8 mouse cellular contexts compared by ENCODE assay signal in the genomic region with DNA sequence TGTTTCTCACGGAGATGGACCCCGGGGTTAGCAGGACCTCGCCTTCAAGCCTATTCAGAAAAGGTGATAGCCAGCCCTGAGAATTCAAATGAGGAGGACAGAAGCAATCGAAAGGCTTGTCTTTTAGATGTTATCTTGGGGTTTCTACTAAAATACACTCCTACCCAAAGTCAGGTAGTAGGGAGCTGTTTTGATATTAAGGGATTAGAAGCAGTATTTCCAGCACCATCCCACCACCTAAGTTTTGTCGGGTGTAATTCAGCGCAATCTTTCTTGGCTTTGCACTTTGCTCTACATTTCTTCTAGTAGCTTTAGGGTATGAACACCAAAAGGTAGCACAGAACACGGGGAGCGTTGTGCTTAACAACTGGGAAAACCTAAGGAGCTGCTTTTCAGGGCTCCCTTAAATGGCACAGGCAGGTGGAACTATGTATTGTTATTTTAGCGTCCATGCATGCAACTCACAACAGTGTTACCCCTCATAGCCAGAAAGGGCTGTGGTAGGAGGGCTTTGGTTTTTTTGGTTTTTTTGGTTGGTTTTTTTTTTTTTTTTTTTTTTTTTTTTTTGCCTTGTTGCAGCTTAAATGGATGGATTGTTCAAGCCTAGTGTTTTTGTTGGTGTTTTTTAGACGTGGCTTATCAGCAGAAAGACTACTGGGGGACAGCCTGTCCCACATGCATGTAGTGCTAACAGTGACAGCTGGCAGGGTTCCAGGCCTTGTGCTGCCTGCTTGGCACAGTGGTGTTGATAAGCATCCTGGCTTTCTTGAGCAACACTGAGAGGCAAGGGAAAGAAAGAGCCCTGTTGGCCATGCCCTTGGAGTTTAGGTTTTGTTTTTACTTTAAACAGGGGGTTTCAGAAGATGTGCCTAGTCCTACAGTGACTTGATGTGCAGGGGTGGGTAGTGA. TPM values are rescaled to one million over a fixed set of nuclear protein-coding genes. Genes with fewer than 3 reads are reported as not detected.
DNase-seq lines count a peak whose midpoint lies in the region; ATAC-seq and TF ChIP-seq lines count a peak whose summit lies in the region.

No protein-coding gene starts in this region.

- H3K9me3 ChIP-seq in ES-Bruce4 (replicated peaks; ENCODE audit: control insufficient read depth, insufficient read depth, low read length, poor library complexity, severe bottlenecking): no peaks in the 10 kb centered on the region
- H3K9me3 ChIP-seq in hindbrain, embryonic 13.5 days: no peaks in the 10 kb centered on the region
- no peaks in the 10 kb centered on the region for H3K9me3 ChIP-seq in liver, embryonic 12.5 days (replicated peaks)

- peaks cover 1% of the 10 kb centered on the region for H3K4me1 ChIP-seq in ES-Bruce4 (ENCODE audit: control insufficient read depth, insufficient read depth, low read length)
- H3K4me1 ChIP-seq in cortical plate, adult 2 months (ENCODE audit: control insufficient read depth, insufficient read depth, low read length): peaks cover 2% of the 10 kb centered on the region; the same call in 1 of the 2 replicates
- peaks cover 33% of the 10 kb centered on the region for H3K4me1 ChIP-seq in hindbrain, embryonic 13.5 days (replicated peaks)
- peaks cover 29% of the 10 kb centered on the region for H3K4me1 ChIP-seq in liver, embryonic 12.5 days
- H3K4me1 ChIP-seq in olfactory bulb, adult 2 months (ENCODE audit: control insufficient read depth, insufficient read depth, low read length): peaks cover 14% of the 10 kb centered on the region

- no peak for DNase-seq in gastrocnemius, adult 2 months
- no peak for DNase-seq in gastrocnemius, postnatal 36 days
- DNase-seq in embryo, embryonic 10.5 days (ENCODE audit: low spot score): no peak

- H3K4me3 ChIP-seq in gastrocnemius, adult 2 months: peak overlapping the region; percentile 97
- H3K4me3 ChIP-seq in ES-Bruce4 (ENCODE audit: low read depth, low read length): peak overlapping the region; percentile 76
- peak overlapping the region; percentile 49 for H3K4me3 ChIP-seq in cortical plate, adult 2 months (ENCODE audit: insufficient read depth, low read length)
- peak overlapping the region; percentile 88 for H3K4me3 ChIP-seq in hindbrain, embryonic 13.5 days
- peak overlapping the region; percentile 74 for H3K4me3 ChIP-seq in liver, embryonic 12.5 days
- peak overlapping the region; percentile 73 for H3K4me3 ChIP-seq in olfactory bulb, adult 2 months (ENCODE audit: insufficient read depth, low read depth, low read length)

- peak overlapping the region; percentile 64 for H3K4me2 ChIP-seq in hindbrain, embryonic 13.5 days
- peak overlapping the region; percentile 91 for H3K4me2 ChIP-seq in liver, embryonic 12.5 days

- H3K36me3 ChIP-seq in ES-Bruce4 (ENCODE audit: control insufficient read depth, insufficient read depth, low read length, poor library complexity, severe bottlenecking): no peaks in the 10 kb centered on the region
- H3K36me3 ChIP-seq in hindbrain, embryonic 13.5 days: peaks cover 29% of the 10 kb centered on the region
- peaks cover 23% of the 10 kb centered on the region for H3K36me3 ChIP-seq in liver, embryonic 12.5 days

- H3K27me3 ChIP-seq in ES-Bruce4 (ENCODE audit: control insufficient read depth, insufficient read depth, low read length, poor library complexity, severe bottlenecking): no peaks in the 10 kb centered on the region
- H3K27me3 ChIP-seq in hindbrain, embryonic 13.5 days: 0 out of 2 replicates have a peak, but pooled peaks cover 6% of the 10 kb centered on the region
- peaks cover 9% of the 10 kb centered on the region; the same call in 1 of the 2 replicates for H3K27me3 ChIP-seq in liver, embryonic 12.5 days (replicated peaks)

- no peak for TF ChIP-seq EP300 in ES-Bruce4 (IDR thresholded peaks at IDR 0.05; ENCODE audit: insufficient read depth, low read depth, low read length)

- peak overlapping the region; percentile 33 for H3K9ac ChIP-seq in ES-Bruce4 (ENCODE audit: low read depth, poor library complexity, severe bottlenecking)
- H3K9ac ChIP-seq in hindbrain, embryonic 13.5 days: peak overlapping the region; percentile 91
- peak overlapping the region; percentile 77 for H3K9ac ChIP-seq in liver, embryonic 12.5 days

- ATAC-seq in hindbrain, embryonic 13.5 days (ENCODE audit: low FRiP score): no peak
- ATAC-seq in liver, embryonic 12.5 days: no peak

- TF ChIP-seq POLR2A in ES-Bruce4 (IDR thresholded peaks at IDR 0.05; ENCODE audit: insufficient read depth, low read length): no peak
- TF ChIP-seq POLR2A in cortical plate, adult 2 months (IDR thresholded peaks at IDR 0.05; ENCODE audit: extremely low read depth, insufficient read depth, low read length): no peak
- no peak for TF ChIP-seq POLR2A in olfactory bulb, adult 2 months (IDR thresholded peaks at IDR 0.05; ENCODE audit: insufficient read depth, low read depth, low read length)

- intact Hi-C loops in gastrocnemius, adult 2 months (cut with DNase I): loop anchor here (2.0 kb wide), 1 partner anchor 25 kb away; a partner anchor contains a TSS
- intact Hi-C loops in gastrocnemius, postnatal 36 days (cut with DNase I): loop anchor here (10.0 kb wide), 2 partner anchors 369 to 889 kb away; a partner anchor contains a TSS

- no peak for TF ChIP-seq CTCF in gastrocnemius, adult 2 months (IDR thresholded peaks at IDR 0.05)
- TF ChIP-seq CTCF in ES-Bruce4 (IDR thresholded peaks at IDR 0.05; ENCODE audit: low read depth, low read length): no peak
- no peak for TF ChIP-seq CTCF in cortical plate, adult 2 months (IDR thresholded peaks at IDR 0.05; ENCODE audit: extremely low read depth, insufficient read depth, low read length)
- TF ChIP-seq CTCF in olfactory bulb, adult 2 months (IDR thresholded peaks at IDR 0.05; ENCODE audit: insufficient read depth, low read depth, low read length): no peak

- H3K27ac ChIP-seq in gastrocnemius, adult 2 months: peak overlapping the region; percentile 99
- H3K27ac ChIP-seq in ES-Bruce4 (ENCODE audit: insufficient read depth, low read length): no peak overlapping the region
- H3K27ac ChIP-seq in cortical plate, adult 2 months (ENCODE audit: insufficient read depth, low read length): 0 out of 2 replicates have a peak overlapping the region, but pooled peaks have one; percentile 9
- H3K27ac ChIP-seq in hindbrain, embryonic 13.5 days: peak overlapping the region; percentile 99
- peak overlapping the region; percentile 86 for H3K27ac ChIP-seq in liver, embryonic 12.5 days
- H3K27ac ChIP-seq in olfactory bulb, adult 2 months (ENCODE audit: insufficient read depth, low read depth, low read length): 0 out of 2 replicates have a peak overlapping the region, but pooled peaks have one; percentile 34

- 18% methylated on average over 10 of the region's 10 CpGs for WGBS in hindbrain, embryonic 13.5 days
- WGBS in liver, embryonic 12.5 days (ENCODE audit: insufficient replicate concordance): 18% methylated on average over 10 of the region's 10 CpGs
- 2% methylated on average over 10 of the region's 10 CpGs for WGBS in olfactory bulb, adult 2 months

RNA-seq across cellular contexts. Expression of a gene that starts 1.1 kb away (rescaled TPM):
- 1 to 10 TPM; 4.8 to 5.5 TPM for total RNA-seq in gastrocnemius, adult 2 months (2021)
- 1 to 10 TPM; 3.4 to 4.8 TPM for total RNA-seq in gastrocnemius, postnatal 36 days (2021)
- polyA plus RNA-seq in ES-Bruce4 (2011; ENCODE audit: insufficient read depth, insufficient read length, low read depth, missing spikeins): 17.1 and 17.9 TPM in 2 replicates
- 40.0 and 42.0 TPM in 2 replicates for polyA plus RNA-seq in cortical plate, adult 2 months (2012; rRNA removed)
- 58.9 TPM in 2 replicates for polyA plus RNA-seq in hindbrain, embryonic 13.5 days (2015; fragmentation: Nextera tagmentation; extraction: Ambion mirVana)
- 12.5 and 12.6 TPM in 2 replicates for polyA plus RNA-seq in liver, embryonic 12.5 days (2016; fragmentation: Nextera tagmentation; extraction: Ambion mirVana)
- polyA plus RNA-seq in olfactory bulb, adult 2 months (2012; ENCODE audit: insufficient read depth, insufficient read length, low replicate concordance, missing spikeins): not detected in 2 replicates

RNA-seq across cellular contexts. Expression of a gene that starts 15.4 kb away (rescaled TPM):
- total RNA-seq in gastrocnemius, adult 2 months (2021): under 1 TPM; 0.25 to 0.61 TPM
- under 1 TPM in 1 of 2 experiments, not detected in 1; 0.39 TPM for total RNA-seq in gastrocnemius, postnatal 36 days (2021)
- 0.17 TPM in 1 of 2 replicates, not detected in the other for polyA plus RNA-seq in ES-Bruce4 (2011; ENCODE audit: insufficient read depth, insufficient read length, low read depth, missing spikeins)
- polyA plus RNA-seq in cortical plate, adult 2 months (2012; rRNA removed): 0.21 and 0.26 TPM in 2 replicates
- 0.39 and 0.65 TPM in 2 replicates for polyA plus RNA-seq in hindbrain, embryonic 13.5 days (2015; fragmentation: Nextera tagmentation; extraction: Ambion mirVana)
- 0.36 and 0.51 TPM in 2 replicates for polyA plus RNA-seq in liver, embryonic 12.5 days (2016; fragmentation: Nextera tagmentation; extraction: Ambion mirVana)
- not detected in 2 replicates for polyA plus RNA-seq in olfactory bulb, adult 2 months (2012; ENCODE audit: insufficient read depth, insufficient read length, low replicate concordance, missing spikeins)

RNA-seq across cellular contexts. Expression of a gene that starts 24.7 kb away (rescaled TPM):
- total RNA-seq in gastrocnemius, adult 2 months (2021): 10 to 100 TPM; 69.9 to 74.9 TPM
- total RNA-seq in gastrocnemius, postnatal 36 days (2021): 10 to 100 TPM; 62.7 to 66.0 TPM
- 31.1 and 39.0 TPM in 2 replicates for polyA plus RNA-seq in ES-Bruce4 (2011; ENCODE audit: insufficient read depth, insufficient read length, low read depth, missing spikeins)
- 38.5 and 41.1 TPM in 2 replicates for polyA plus RNA-seq in cortical plate, adult 2 months (2012; rRNA removed)
- polyA plus RNA-seq in hindbrain, embryonic 13.5 days (2015; fragmentation: Nextera tagmentation; extraction: Ambion mirVana): 22.4 and 26.5 TPM in 2 replicates
- 22.1 and 22.3 TPM in 2 replicates for polyA plus RNA-seq in liver, embryonic 12.5 days (2016; fragmentation: Nextera tagmentation; extraction: Ambion mirVana)
- polyA plus RNA-seq in olfactory bulb, adult 2 months (2012; ENCODE audit: insufficient read depth, insufficient read length, low replicate concordance, missing spikeins): not detected in 2 replicates

RNA-seq across cellular contexts. Expression of a gene that starts 28.5 kb away (rescaled TPM):
- 10 to 100 TPM; 21.8 to 24.9 TPM for total RNA-seq in gastrocnemius, adult 2 months (2021)
- 10 to 100 TPM; 20.4 to 22.2 TPM for total RNA-seq in gastrocnemius, postnatal 36 days (2021)
- 0.76 and 0.85 TPM in 2 replicates for polyA plus RNA-seq in ES-Bruce4 (2011; ENCODE audit: insufficient read depth, insufficient read length, low read depth, missing spikeins)
- polyA plus RNA-seq in cortical plate, adult 2 months (2012; rRNA removed): 52.9 and 55.3 TPM in 2 replicates
- 14.9 and 15.8 TPM in 2 replicates for polyA plus RNA-seq in hindbrain, embryonic 13.5 days (2015; fragmentation: Nextera tagmentation; extraction: Ambion mirVana)
- 7.2 and 7.7 TPM in 2 replicates for polyA plus RNA-seq in liver, embryonic 12.5 days (2016; fragmentation: Nextera tagmentation; extraction: Ambion mirVana)
- polyA plus RNA-seq in olfactory bulb, adult 2 months (2012; ENCODE audit: insufficient read depth, insufficient read length, low replicate concordance, missing spikeins): not detected in 2 replicates

RNA-seq across cellular contexts. Expression of a gene that starts 32.6 kb away (rescaled TPM):
- total RNA-seq in gastrocnemius, adult 2 months (2021): under 1 TPM in 1 of 2 experiments, not detected in 1; 0.06 TPM
- under 1 TPM; 0.10 to 0.18 TPM for total RNA-seq in gastrocnemius, postnatal 36 days (2021)
- polyA plus RNA-seq in ES-Bruce4 (2011; ENCODE audit: insufficient read depth, insufficient read length, low read depth, missing spikeins): not detected in 2 replicates
- polyA plus RNA-seq in cortical plate, adult 2 months (2012; rRNA removed): 0.23 and 0.25 TPM in 2 replicates
- 0.23 and 0.98 TPM in 2 replicates for polyA plus RNA-seq in hindbrain, embryonic 13.5 days (2015; fragmentation: Nextera tagmentation; extraction: Ambion mirVana)
- 0.04 and 0.11 TPM in 2 replicates for polyA plus RNA-seq in liver, embryonic 12.5 days (2016; fragmentation: Nextera tagmentation; extraction: Ambion mirVana)
- not detected in 2 replicates for polyA plus RNA-seq in olfactory bulb, adult 2 months (2012; ENCODE audit: insufficient read depth, insufficient read length, low replicate concordance, missing spikeins)

Comparison
In these comparisons a context has a peak if more than half of its experiments do, and no peak if none do; other contexts are left out.
1. H3K9ac ChIP-seq: peak in every context shown above with its lines; median percentile 91 in hindbrain, embryonic 13.5 days; 77 in liver, embryonic 12.5 days; 33 in ES-Bruce4.
2. RNA of a gene that starts 1.1 kb away (polyA plus RNA-seq): 58.9 TPM in hindbrain, embryonic 13.5 days, 40.0 to 42.0 TPM in cortical plate, adult 2 months, 17.1 to 17.9 TPM in ES-Bruce4 and 12.5 to 12.6 TPM in liver, embryonic 12.5 days; not detected in olfactory bulb, adult 2 months; every median in the first group is over 10 times any median in the second.
3. RNA of a gene that starts 24.7 kb away (polyA plus RNA-seq): 38.5 to 41.1 TPM in cortical plate, adult 2 months, 31.1 to 39.0 TPM in ES-Bruce4, 22.4 to 26.5 TPM in hindbrain, embryonic 13.5 days and 22.1 to 22.3 TPM in liver, embryonic 12.5 days; not detected in olfactory bulb, adult 2 months; every median in the first group is over 10 times any median in the second.
4. Peak in every context shown above with its lines, with median percentiles within 50 percentile points of each other: H3K4me3 ChIP-seq.